Mouse (Mus musculus) erythroblast, adult 5-6 weeks (primary cell): ENCODE data around the gene Gm36176. TPM values are rescaled to one million over a fixed set of nuclear protein-coding genes. Genes with fewer than 3 reads are reported as not detected.

Experiments
- ATAC-seq: replicated peaks from 2 replicates; pipeline ENCODE4 v1.8.0; 2016; ENCODE audit warnings: moderate number of reproducible peaks, mild to moderate bottlenecking, moderate TSS enrichment, inconsistent platforms; ENCODE audit not compliant: poor library complexity, low FRiP score, severe bottlenecking
- total RNA-seq, 2 experiments: library from RNA; stranded (forward) in 1 of 2; stranded (reverse) in 1 of 2; fragments of 150-400 nt in 1 of 2; fragments of 200-764, 138-1000 nt in 1 of 2; gene quantifications; 2 replicates each; pipeline versions ENCODE4 v1.2.3 to v1.2.4; 2015 to 2017; ENCODE audit warnings: low replicate concordance in 2 of 2

Gene Gm36176
- total RNA-seq, 2 experiments from 2014 or later: not detected

GRCm38 (mm10) chr10:77869651-77870050 lies 23.0 kb downstream of the Gm36176 start:
- ATAC-seq: no peak

GRCm38 (mm10) chr10:77878985-77879384 lies 32.4 kb downstream of the Gm36176 start:
- no peak for ATAC-seq

- no peak for ATAC-seq
Observed at GRCm38 (mm10) chr10:77880305-77880704, 33.7 kb downstream of the Gm36176 start.

- ATAC-seq: no peak
Observed at GRCm38 (mm10) chr10:77882553-77882952, 36.0 kb downstream of the Gm36176 start.

- ATAC-seq: no peak
Observed at GRCm38 (mm10) chr10:77886007-77886747, 39.6 kb downstream of the Gm36176 start.

- no peak for ATAC-seq
Observed at GRCm38 (mm10) chr10:77890987-77891565, 44.5 kb downstream of the Gm36176 start.

- ATAC-seq: no peak
Observed at GRCm38 (mm10) chr10:77895562-77895961, 49.0 kb downstream of the Gm36176 start.

Other genes with a start within 250 kb of the Gm36176 start
Only the 30 nearest of the 33 such genes appear.
- not detected in 2 replicates for gene Tspear, start 160.2 kb upstream of the Gm36176 start, total RNA-seq (2015; ENCODE audit: low replicate concordance)
- not detected in 2 replicates for gene Tspear, start 160.2 kb upstream of the Gm36176 start, total RNA-seq (2017; ENCODE audit: low replicate concordance)
- gene Gm19402, start 156.0 kb upstream of the Gm36176 start, total RNA-seq (2015; ENCODE audit: low replicate concordance): not detected in 2 replicates
- gene Gm19402, start 156.0 kb upstream of the Gm36176 start, total RNA-seq (2017; ENCODE audit: low replicate concordance): not detected in 2 replicates
- not detected in 2 replicates for gene Gm9508, start 149.6 kb upstream of the Gm36176 start, total RNA-seq (2015; ENCODE audit: low replicate concordance)
- not detected in 2 replicates for gene Gm9508, start 149.6 kb upstream of the Gm36176 start, total RNA-seq (2017; ENCODE audit: low replicate concordance)
- not detected in 2 replicates for gene Gm10272, start 140.2 kb upstream of the Gm36176 start, total RNA-seq (2015; ENCODE audit: low replicate concordance)
- not detected in 2 replicates for gene Gm10272, start 140.2 kb upstream of the Gm36176 start, total RNA-seq (2017; ENCODE audit: low replicate concordance)
- not detected in 2 replicates for gene Gm10024, start 135.3 kb upstream of the Gm36176 start, total RNA-seq (2015; ENCODE audit: low replicate concordance)
- gene Gm10024, start 135.3 kb upstream of the Gm36176 start, total RNA-seq (2017; ENCODE audit: low replicate concordance): not detected in 2 replicates
- gene Gm10142, start 131.0 kb upstream of the Gm36176 start, total RNA-seq (2015; ENCODE audit: low replicate concordance): not detected in 2 replicates
- not detected in 2 replicates for gene Gm10142, start 131.0 kb upstream of the Gm36176 start, total RNA-seq (2017; ENCODE audit: low replicate concordance)
- gene Krtap12-1, start 126.2 kb upstream of the Gm36176 start, total RNA-seq (2015; ENCODE audit: low replicate concordance): not detected in 2 replicates
- not detected in 2 replicates for gene Krtap12-1, start 126.2 kb upstream of the Gm36176 start, total RNA-seq (2017; ENCODE audit: low replicate concordance)
- gene Gm10100, start 120.3 kb upstream of the Gm36176 start, total RNA-seq (2015; ENCODE audit: low replicate concordance): not detected in 2 replicates
- gene Gm10100, start 120.3 kb upstream of the Gm36176 start, total RNA-seq (2017; ENCODE audit: low replicate concordance): not detected in 2 replicates
- not detected in 2 replicates for gene Gm18596, start 104.2 kb upstream of the Gm36176 start, total RNA-seq (2015; ENCODE audit: low replicate concordance)
- not detected in 2 replicates for gene Gm18596, start 104.2 kb upstream of the Gm36176 start, total RNA-seq (2017; ENCODE audit: low replicate concordance)
- not detected in 2 replicates for gene Gm9736, start 95.4 kb upstream of the Gm36176 start, total RNA-seq (2015; ENCODE audit: low replicate concordance)
- gene Gm9736, start 95.4 kb upstream of the Gm36176 start, total RNA-seq (2017; ENCODE audit: low replicate concordance): not detected in 2 replicates
- gene Gm3233, start 87.1 kb upstream of the Gm36176 start, total RNA-seq (2015; ENCODE audit: low replicate concordance): not detected in 2 replicates
- not detected in 2 replicates for gene Gm3233, start 87.1 kb upstream of the Gm36176 start, total RNA-seq (2017; ENCODE audit: low replicate concordance)
- not detected in 2 replicates for gene Gm3238, start 75.5 kb upstream of the Gm36176 start, total RNA-seq (2015; ENCODE audit: low replicate concordance)
- not detected in 2 replicates for gene Gm3238, start 75.5 kb upstream of the Gm36176 start, total RNA-seq (2017; ENCODE audit: low replicate concordance)
- gene Gm7138, start 69.9 kb upstream of the Gm36176 start, total RNA-seq (2015; ENCODE audit: low replicate concordance): not detected in 2 replicates
- gene Gm7138, start 69.9 kb upstream of the Gm36176 start, total RNA-seq (2017; ENCODE audit: low replicate concordance): not detected in 2 replicates
- not detected in 2 replicates for gene Gm3250, start 64.3 kb upstream of the Gm36176 start, total RNA-seq (2015; ENCODE audit: low replicate concordance)
- gene Gm3250, start 64.3 kb upstream of the Gm36176 start, total RNA-seq (2017; ENCODE audit: low replicate concordance): not detected in 2 replicates
- gene Gm7137, start 58.6 kb upstream of the Gm36176 start, total RNA-seq (2015; ENCODE audit: low replicate concordance): not detected in 2 replicates
- not detected in 2 replicates for gene Gm7137, start 58.6 kb upstream of the Gm36176 start, total RNA-seq (2017; ENCODE audit: low replicate concordance)
- gene Gm9639, start 51.7 kb upstream of the Gm36176 start, total RNA-seq (2015; ENCODE audit: low replicate concordance): not detected in 2 replicates
- gene Gm9639, start 51.7 kb upstream of the Gm36176 start, total RNA-seq (2017; ENCODE audit: low replicate concordance): not detected in 2 replicates
- gene Gm19668, start 47.7 kb upstream of the Gm36176 start, total RNA-seq (2015; ENCODE audit: low replicate concordance): not detected in 2 replicates
- gene Gm19668, start 47.7 kb upstream of the Gm36176 start, total RNA-seq (2017; ENCODE audit: low replicate concordance): not detected in 2 replicates
- gene Gm9507, start 35.0 kb upstream of the Gm36176 start, total RNA-seq (2015; ENCODE audit: low replicate concordance): not detected in 2 replicates
- gene Gm9507, start 35.0 kb upstream of the Gm36176 start, total RNA-seq (2017; ENCODE audit: low replicate concordance): not detected in 2 replicates
- not detected in 2 replicates for gene Gm2696, start 32.1 kb upstream of the Gm36176 start, total RNA-seq (2015; ENCODE audit: low replicate concordance)
- gene Gm2696, start 32.1 kb upstream of the Gm36176 start, total RNA-seq (2017; ENCODE audit: low replicate concordance): not detected in 2 replicates
- gene Krtap10-4, start 19.7 kb upstream of the Gm36176 start, total RNA-seq (2015; ENCODE audit: low replicate concordance): not detected in 2 replicates
- not detected in 2 replicates for gene Krtap10-4, start 19.7 kb upstream of the Gm36176 start, total RNA-seq (2017; ENCODE audit: low replicate concordance)
- not detected in 2 replicates for gene Krtap10-10, start 10.9 kb upstream of the Gm36176 start, total RNA-seq (2015; ENCODE audit: low replicate concordance)
- not detected in 2 replicates for gene Krtap10-10, start 10.9 kb upstream of the Gm36176 start, total RNA-seq (2017; ENCODE audit: low replicate concordance)
- gene Gm10318, start 6.1 kb downstream of the Gm36176 start, total RNA-seq (2015; ENCODE audit: low replicate concordance): not detected in 2 replicates
- gene Gm10318, start 6.1 kb downstream of the Gm36176 start, total RNA-seq (2017; ENCODE audit: low replicate concordance): not detected in 2 replicates
- not detected in 2 replicates for gene Gm3285, start 15.2 kb downstream of the Gm36176 start, total RNA-seq (2015; ENCODE audit: low replicate concordance)
- not detected in 2 replicates for gene Gm3285, start 15.2 kb downstream of the Gm36176 start, total RNA-seq (2017; ENCODE audit: low replicate concordance)
- gene Lrrc3, start 55.7 kb downstream of the Gm36176 start, total RNA-seq (2015; ENCODE audit: low replicate concordance): not detected in 2 replicates
- not detected in 2 replicates for gene Lrrc3, start 55.7 kb downstream of the Gm36176 start, total RNA-seq (2017; ENCODE audit: low replicate concordance)
- 3.1 and 5.4 TPM in 2 replicates for gene Trpm2, start 123.8 kb downstream of the Gm36176 start, total RNA-seq (2015; ENCODE audit: low replicate concordance)
- 3.4 and 9.8 TPM in 2 replicates for gene Trpm2, start 123.8 kb downstream of the Gm36176 start, total RNA-seq (2017; ENCODE audit: low replicate concordance)
- gene 1810043G02Rik, start 131.7 kb downstream of the Gm36176 start, total RNA-seq (2015; ENCODE audit: low replicate concordance): 0.77 and 3.1 TPM in 2 replicates
- gene 1810043G02Rik, start 131.7 kb downstream of the Gm36176 start, total RNA-seq (2017; ENCODE audit: low replicate concordance): 0.28 and 0.68 TPM in 2 replicates
- gene Pfkl, start 163.3 kb downstream of the Gm36176 start, total RNA-seq (2015; ENCODE audit: low replicate concordance): 0.96 and 1.5 TPM in 2 replicates
- 7.3 and 11.6 TPM in 2 replicates for gene Pfkl, start 163.3 kb downstream of the Gm36176 start, total RNA-seq (2017; ENCODE audit: low replicate concordance)
- not detected in 2 replicates for gene Dnmt3l, start 195.1 kb downstream of the Gm36176 start, total RNA-seq (2015; ENCODE audit: low replicate concordance)
- 0.42 and 0.43 TPM in 2 replicates for gene Dnmt3l, start 195.1 kb downstream of the Gm36176 start, total RNA-seq (2017; ENCODE audit: low replicate concordance)
- not detected in 2 replicates for gene Aire, start 196.8 kb downstream of the Gm36176 start, total RNA-seq (2015; ENCODE audit: low replicate concordance)
- gene Aire, start 196.8 kb downstream of the Gm36176 start, total RNA-seq (2017; ENCODE audit: low replicate concordance): 0.60 TPM in 1 of 2 replicates, not detected in the other
- 2.3 and 2.7 TPM in 2 replicates for gene Icosl, start 222.5 kb downstream of the Gm36176 start, total RNA-seq (2015; ENCODE audit: low replicate concordance)
- 1.8 and 4.9 TPM in 2 replicates for gene Icosl, start 222.5 kb downstream of the Gm36176 start, total RNA-seq (2017; ENCODE audit: low replicate concordance)